Mouse (Mus musculus) spleen, adult 12 weeks (tissue): ENCODE measurements around the gene Kalrn.

Experiments
- DNase-seq: peaks from one replicate; pipeline ENCODE4 v3.0.0; 2022; ENCODE audit warnings: low spot score

Kalrn gene

DNA sequence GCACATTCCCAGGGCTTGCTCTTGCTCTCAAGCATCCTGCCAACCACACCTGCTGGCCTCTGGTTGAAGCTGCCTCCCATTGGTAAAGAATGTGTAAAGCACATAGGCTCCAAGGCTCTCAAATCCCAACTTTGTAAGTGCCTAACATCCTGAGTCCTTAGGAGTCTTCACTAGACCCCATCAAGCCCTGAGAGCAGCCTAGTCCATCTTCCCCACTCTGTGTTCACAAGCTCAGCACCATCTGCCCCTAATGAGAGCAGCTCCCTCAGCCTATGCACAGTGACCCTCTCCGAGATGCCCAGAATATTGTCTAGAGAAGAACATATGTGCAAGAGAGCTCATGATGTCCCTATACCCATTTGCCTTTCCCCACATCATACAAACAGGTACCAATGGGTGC lies 78.6 kb downstream of the Kalrn start:
- no peak for DNase-seq

DNA sequence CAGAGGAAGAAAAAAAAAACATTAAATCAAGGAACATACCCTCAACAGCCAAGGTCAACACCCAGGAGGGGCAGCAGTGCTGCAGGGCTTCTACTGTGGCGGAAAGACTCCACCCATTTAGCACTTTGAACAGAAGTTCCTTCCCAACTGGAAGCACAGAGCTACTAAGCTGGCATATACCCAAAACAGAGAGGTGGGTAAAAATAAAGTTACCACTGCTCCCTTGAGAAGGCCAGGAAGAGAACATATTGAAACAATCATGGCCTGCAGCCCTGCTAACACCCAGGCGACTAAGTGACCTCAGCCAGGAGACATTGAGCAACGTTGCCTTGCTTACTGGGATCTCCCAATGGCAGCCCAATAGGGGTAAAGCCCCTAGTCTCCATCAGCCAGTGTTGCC lies 79.4 kb downstream of the Kalrn start:
- DNase-seq: no peak

GRCm38 (mm10) chr16:34491225-34491624 lies 82.1 kb downstream of the Kalrn start:
- DNase-seq: no peak

DNA sequence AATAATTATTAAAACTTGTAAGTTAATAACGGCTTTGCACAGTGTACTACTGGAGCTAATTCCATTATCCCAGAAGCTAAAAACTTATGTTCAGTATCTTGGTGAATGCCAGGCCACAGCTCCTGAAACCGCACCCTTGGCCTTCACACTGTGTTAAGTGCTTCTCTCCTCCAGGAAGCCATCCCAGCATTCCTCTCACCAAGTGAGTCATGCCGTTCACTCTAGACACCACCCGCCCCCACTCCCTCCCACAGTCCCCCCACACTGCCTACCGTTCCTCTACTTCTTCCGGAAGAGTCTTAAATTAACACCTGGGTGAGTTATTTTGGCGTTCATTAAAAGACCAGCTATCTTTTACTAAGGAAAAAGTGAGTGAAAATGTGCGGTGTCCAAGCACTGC lies 82.8 kb downstream of the Kalrn start:
- DNase-seq: no peak

DNA sequence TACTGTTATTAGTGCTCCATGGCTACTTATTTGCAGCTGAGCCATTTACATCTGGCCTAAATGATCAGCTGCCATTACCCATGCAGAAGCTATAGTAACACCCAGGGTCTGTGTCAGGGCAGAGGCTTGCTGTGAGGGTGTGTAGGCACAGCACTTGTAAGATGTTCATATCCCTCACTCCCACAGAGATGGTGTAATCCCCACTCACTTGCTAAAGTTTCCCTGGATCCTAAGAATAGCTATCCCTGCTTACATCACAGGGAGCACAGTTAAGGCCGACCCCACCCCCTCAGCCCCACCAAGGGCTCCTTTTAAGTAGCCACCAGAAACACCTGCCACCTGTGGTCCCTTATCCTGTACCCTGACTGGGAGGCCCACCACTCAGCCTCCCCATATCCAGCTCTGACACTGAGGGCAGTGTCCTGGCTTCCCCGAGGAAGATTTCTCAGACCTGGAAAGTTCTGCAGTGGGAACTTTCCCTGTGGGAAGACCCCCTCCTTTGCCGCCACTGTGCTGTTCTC lies 83.5 kb downstream of the Kalrn start:
- DNase-seq: no peak

- DNase-seq: no peak
Measured at GRCm38 (mm10) chr16:34487823-34488222, 85.5 kb downstream of the Kalrn start.

DNA sequence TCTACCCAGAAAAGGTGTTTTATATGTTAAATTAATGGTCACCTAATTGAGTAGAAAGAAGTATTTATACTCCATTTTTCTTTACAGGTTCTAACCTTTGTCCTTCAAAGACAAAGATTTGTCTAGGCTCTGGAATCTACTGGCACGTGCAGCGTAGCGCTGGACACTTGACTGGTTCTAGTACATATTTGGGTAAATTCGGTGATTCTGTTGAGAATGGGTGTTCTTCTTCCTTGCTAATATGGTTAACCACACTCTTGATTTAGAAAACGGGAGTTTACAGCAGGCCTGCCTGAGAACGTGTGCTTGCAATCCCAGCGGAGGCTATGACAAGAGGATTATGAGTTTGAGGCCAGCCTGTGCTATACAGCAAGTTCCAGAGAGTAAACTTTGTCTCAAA lies 86.1 kb downstream of the Kalrn start:
- no peak for DNase-seq

GRCm38 (mm10) chr16:34485483-34485882 lies 87.8 kb downstream of the Kalrn start:
- no peak for DNase-seq

DNA sequence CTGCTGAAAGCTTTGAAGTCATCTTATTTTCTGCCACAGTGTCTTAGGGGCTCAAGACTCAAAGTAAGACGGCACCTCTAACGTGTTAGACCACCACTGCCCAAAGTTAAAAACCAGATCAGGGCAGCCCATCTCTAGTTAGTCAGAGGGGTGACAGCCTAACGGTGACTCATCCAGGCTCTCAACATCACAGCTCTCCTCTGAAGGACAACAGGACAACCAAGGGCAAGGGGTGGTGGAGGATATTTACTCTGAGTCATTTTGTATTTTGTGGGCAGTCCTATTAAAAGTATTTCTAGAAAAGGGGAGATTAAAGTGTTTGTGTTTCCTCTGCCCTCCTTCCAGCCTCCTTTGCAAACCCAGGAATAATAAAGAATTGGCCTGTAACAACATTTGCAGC lies 88.4 kb downstream of the Kalrn start:
- no peak for DNase-seq

GRCm38 (mm10) chr16:34484213-34484612 lies 89.1 kb downstream of the Kalrn start:
- no peak for DNase-seq

DNA sequence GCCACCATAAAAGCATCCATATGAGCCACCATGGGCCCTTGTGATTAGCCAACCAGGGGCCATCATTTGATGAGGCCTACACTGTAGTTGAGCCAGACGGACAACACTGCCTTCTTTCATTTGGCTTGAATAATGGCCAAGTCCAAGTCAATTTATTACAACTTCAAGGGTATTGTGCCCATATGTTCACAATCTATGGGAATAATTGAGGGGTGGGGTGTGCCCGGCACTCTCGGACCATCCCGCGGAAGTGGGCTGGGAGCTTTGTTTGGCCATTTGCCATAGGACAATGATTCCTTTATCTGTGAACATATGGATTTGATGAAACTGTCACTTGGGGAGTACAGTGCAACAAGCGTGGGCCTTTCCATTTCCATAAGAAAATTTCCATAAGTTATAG lies 89.6 kb downstream of the Kalrn start:
- DNase-seq: no peak

- DNase-seq: no peak
Measured at GRCm38 (mm10) chr16:34474741-34475140, 98.6 kb downstream of the Kalrn start.

GRCm38 (mm10) chr16:34473891-34474290 lies 99.4 kb downstream of the Kalrn start:
- no peak for DNase-seq

DNA sequence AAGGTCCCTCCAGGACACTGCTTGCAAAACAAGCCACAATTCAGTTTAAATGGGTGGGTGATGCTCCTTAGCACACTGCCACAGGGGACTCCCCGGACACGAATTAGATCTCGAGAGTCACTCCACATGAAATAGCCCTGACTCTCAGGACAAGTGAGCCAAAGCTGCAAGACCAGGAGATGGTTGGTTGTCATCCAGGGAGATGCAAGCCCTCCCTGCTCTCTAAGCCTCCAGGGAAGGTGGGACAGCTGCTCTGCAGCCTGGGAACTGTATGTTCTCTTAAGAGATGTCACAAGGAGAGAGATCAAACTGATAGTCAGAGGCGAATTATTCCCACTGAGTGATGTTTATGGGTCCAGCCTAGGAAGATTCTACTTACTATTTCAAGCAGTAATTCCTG lies 101.9 kb downstream of the Kalrn start:
- DNase-seq: no peak

GRCm38 (mm10) chr16:34470343-34470742 lies 103.0 kb downstream of the Kalrn start:
- no peak for DNase-seq

- no peak for DNase-seq
Measured at GRCm38 (mm10) chr16:34469277-34469868, 104.0 kb downstream of the Kalrn start.

GRCm38 (mm10) chr16:34466649-34467048 lies 106.7 kb downstream of the Kalrn start:
- no peak for DNase-seq

DNA sequence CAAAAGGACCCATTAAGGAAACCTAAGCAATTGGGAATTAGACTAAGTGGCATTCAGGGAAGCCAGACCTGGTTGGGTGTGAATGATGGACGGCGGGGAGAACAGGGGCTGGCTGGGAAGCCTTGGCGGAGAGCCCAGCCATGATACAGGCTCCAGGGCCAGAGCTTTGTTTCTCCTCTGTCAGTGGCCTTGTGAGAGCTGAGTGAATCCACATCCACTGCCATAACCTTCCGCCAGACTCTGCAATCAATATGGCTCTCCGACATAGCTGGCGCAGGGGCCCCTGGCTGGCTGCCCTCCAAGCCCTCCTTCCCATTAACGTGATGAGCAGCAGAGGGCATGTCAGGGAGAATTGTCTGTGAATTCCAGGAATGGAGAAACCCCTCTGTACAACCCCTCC lies 117.0 kb downstream of the Kalrn start:
- no peak for DNase-seq

GRCm38 (mm10) chr16:34445666-34446065 lies 127.7 kb downstream of the Kalrn start:
- DNase-seq: no peak

GRCm38 (mm10) chr16:34441704-34442103 lies 131.6 kb downstream of the Kalrn start:
- DNase-seq: no peak

DNA sequence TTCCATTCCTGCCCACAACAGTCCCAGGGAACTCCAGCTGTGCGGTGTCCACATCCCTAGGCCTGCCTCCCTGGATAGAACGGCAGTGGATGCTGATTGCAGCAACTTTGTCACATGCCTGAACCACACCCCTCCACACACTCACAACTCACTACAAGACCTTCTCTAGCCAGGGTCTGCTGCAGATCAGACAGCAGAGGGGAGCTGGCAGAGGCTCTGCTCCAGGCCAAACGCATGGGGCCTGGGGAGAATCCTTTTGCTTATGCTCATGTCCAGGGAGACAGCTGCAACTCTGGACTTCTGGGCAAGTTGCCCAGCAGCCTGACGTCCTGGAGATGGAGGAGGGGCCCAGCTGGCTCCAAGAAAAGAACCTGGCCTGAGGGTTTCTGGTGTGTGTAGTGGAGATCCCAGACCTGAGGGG lies 132.3 kb downstream of the Kalrn start:
- DNase-seq: no peak

DNA sequence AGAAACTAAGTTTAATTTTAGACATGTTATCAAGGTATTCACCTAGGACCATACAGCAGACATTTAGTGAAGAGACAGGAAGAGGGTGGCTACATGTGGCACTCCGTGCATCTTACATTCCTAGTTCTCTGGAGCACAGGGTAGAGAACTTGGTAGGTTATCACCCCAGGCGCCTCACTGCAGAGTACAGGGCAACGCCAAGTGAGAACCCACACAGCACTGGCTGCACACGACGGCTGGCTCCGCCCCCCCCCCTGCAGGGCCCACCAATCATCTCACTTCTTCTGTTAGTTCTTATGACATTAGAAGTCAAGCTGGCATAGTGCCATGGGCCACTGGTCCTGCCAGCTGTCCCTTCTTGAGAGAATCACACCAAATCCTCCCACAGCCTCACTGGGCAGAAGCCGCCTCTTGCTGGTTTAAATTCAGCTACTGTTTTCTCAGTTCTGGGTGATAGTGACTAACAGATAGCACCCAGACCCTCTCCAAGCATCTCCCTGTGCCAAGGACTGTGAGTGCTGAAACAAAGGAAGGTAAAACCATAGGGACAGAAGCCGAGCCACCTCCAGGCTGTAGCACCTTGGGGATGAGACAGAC lies 133.2 kb downstream of the Kalrn start:
- DNase-seq: no peak

- DNase-seq: no peak
Measured at GRCm38 (mm10) chr16:34430131-34430530, 143.2 kb downstream of the Kalrn start.

DNA sequence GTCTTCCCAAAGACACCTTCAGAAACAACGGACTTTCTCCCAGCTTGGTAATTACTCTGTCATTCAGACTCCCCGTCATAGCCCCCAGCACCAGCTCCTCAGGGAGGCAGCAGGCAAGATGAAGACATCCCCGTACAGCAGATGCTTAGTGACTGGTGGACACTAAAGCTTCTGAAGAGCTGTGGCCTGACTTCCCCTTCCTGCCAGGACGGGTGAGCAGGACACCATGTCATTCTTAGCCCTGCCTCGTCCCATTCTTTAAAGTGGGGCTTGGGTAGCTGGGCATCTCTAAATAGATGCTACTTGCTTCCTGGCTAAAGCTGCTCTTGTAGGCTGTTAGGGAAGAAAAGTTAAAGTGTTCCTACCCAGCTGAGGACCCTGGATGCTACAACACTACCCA lies 145.7 kb downstream of the Kalrn start:
- no peak for DNase-seq
